Mouse (Mus musculus): ENCODE measurements at regions not wholly inside any gene's neighbourhood (a gene's known extent, or its start where the extent isn't known, plus 50 kb on each side); places are given as distances from the start of the nearest gene placed in this dataset.

DNA sequence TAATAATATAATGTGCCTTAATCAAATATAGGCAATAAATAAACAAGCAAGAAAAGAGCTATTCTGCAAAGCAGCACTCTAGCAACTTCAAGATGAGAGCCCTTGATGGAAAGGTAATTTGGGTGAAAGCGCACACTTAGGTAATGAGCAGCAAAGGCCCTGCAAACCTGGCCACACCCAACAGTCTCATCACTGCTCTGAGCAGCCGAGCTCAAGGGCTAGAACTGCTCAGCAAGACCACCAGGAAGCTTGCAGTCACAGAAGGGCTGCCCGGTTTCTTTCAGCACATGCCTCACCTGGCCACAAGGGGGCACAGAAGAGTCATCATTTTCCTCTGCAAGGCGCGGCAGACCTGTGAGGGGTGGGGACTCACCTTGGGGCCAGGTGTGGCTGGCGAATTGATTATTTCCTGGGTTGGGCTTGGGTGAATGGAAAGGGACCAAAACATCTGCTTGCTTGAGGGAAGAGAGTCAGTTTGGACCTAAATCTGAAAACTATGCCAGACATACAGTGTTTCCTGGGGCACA is 253.4 kb downstream of the Cbln1 start:
- DNase-seq (ENCODE audit: low spot score in 2 of 2), result peak in 1 of 2 experiments; percentile 27
- intact Hi-C loops (cut with DNase I), result loop anchor here (5.0 kb wide), 1 partner anchor 318 kb away; no protein-coding TSS in a partner anchor

GRCm38 (mm10) chr8:87214962-87215361 is 257.4 kb downstream of the Cbln1 start:
- DNase-seq (ENCODE audit: low spot score in 2 of 2), result no peak
- intact Hi-C loops (cut with DNase I), result loop anchor here (5.0 kb wide), 1 partner anchor 322 kb away; no protein-coding TSS in a partner anchor

- DNase-seq (ENCODE audit: low spot score in 2 of 2), result no peak
- intact Hi-C loops (cut with DNase I), result no loop called here
Observed at GRCm38 (mm10) chr8:87210546-87210945, 261.9 kb downstream of the Cbln1 start.

DNA sequence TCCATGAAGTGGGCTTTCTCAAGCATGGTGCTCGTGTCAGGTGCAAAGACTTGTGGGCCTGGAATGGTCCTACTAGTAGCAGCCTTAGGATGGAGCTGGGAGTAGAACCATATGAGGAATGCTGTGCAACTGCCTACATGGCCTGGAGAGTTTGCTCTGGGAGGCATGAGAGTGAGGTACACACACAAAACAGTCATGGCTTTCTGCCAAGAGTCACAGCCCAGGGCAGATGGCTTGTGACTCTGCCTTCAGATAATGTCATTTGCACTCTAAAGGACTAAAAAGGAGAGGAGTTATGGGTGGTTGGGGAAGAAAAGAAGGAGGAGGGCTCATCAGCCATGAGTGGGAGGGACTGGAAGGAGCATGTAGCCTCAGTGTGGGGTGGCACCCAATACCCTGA is 263.1 kb downstream of the Cbln1 start:
- DNase-seq (ENCODE audit: low spot score in 2 of 2), result no peak
- intact Hi-C loops (cut with DNase I), result no loop called here

DNA sequence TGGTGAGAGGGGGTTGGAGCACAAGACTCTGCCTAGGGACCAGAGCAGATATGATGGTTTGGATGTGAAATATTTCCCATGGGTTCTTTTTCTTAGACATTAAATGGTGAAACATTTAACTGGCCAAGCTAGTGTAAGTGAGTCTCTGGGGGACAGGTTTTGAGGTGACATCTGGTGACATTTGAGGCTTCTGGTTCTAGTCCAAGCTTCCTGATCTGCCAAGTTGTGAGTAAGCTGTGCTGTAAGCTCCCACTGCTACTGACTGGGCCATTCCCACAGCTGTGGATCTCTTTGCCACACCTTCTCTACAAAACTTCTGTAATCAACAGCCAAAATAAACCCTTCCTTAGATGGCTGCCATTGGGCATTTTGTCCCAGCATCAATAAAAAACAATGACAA is 264.4 kb downstream of the Cbln1 start:
- DNase-seq (ENCODE audit: low spot score in 2 of 2), result no peak
- intact Hi-C loops (cut with DNase I), result no loop called here

- intact Hi-C loops (cut with DNase I), result no loop called here
- no peak for DNase-seq (ENCODE audit: low spot score in 2 of 2)
Observed at GRCm38 (mm10) chr8:87202639-87203160, 269.7 kb downstream of the Cbln1 start.

DNA sequence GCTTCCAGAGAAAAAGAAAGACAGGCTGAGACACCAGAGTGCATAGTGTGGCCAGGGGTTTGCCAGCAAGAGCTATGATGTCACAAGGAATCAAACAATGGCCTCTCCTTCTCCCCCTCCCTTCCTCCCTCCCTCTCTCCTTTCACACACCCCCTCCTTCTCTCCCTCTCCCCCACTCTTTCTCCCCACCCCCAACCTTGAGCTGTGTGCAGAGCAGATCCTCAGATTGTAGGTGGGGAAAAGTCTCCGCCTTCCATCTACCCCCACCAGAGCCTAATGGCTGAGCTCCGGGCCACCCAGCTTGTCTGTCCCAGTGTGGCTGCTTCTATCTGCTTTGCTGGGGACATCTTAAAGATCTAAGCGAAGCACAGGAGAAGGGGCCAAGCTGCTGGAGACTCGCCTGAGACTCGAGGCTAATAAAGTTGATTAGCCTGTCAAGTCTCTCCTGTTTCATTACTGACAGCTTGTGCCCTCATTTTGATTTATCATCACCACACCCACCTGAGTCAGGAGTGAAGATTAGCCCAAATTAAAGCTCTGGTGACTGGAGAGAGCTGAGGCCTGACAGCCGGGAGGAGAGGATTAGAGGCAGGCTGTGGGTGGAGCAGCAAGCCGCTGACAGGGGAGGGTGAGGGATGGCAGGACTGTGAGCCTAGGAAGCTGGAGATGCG is 272.8 kb downstream of the Cbln1 start:
- intact Hi-C loops (cut with DNase I), result no loop called here

DNA sequence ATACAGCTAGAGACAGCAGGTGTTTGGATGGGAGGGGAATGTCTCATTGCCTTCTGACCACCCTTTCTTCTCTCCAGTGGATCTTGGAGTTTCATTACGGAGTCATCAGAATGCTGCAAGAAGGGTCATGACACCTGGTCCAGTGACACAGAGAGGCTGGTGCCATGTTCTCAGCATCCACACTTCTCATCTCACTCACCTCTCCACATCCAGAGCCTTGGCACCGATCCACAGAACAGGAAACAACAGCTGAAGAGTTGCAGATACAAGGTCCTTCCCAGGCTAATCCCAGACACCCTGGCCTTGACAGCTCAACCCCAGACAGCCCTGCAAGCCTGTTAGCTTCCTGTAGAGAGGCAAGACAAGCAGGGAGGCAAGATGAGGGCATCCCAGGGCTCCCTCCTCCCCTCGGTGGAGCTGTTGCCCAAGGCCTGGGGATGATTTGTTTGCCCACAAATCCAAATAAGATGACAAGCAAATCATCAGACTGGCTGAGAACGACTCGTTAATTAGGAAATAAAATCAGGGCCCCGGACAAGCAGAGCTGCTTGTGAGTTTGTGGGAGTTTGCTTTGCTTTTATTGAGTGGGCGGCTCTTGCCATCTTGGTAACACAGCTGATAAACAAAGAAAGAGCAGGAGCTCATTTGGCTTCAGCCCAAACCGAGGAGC is 274.4 kb downstream of the Cbln1 start:
- intact Hi-C loops (cut with DNase I), result no loop called here
- DNase-seq (ENCODE audit: low spot score in 2 of 2), result peak in 1 of 2 experiments; percentile 18

More for the DNA sequence above, 272.8 kb downstream of the Cbln1 start:
- DNase-seq (ENCODE audit: low spot score in 2 of 2), result no peak

- intact Hi-C loops (cut with DNase I), result no loop called here
- DNase-seq (ENCODE audit: low spot score in 2 of 2), result no peak
Observed at GRCm38 (mm10) chr8:87197000-87197399, 275.4 kb downstream of the Cbln1 start.

DNA sequence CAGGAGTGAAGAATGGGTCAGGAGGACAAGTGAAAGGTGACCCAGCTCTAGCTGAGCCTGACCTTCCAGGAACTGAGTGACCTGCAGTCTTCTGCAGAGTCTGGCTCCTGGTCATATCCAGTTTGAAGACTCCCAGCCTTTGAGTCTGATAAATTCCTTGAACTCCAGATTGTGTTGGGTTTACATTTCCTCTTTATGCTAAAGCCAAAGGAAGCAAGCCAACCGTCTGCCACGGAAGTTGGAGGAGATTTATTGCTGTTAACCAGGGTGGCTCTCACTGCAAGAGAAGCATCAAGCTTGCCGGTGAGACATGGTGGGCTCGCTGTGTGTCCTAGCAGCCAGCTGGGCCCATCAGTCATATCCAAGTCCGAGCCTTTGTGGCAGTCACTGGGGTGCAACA is 276.4 kb downstream of the Cbln1 start:
- intact Hi-C loops (cut with DNase I), result no loop called here
- no peak for DNase-seq (ENCODE audit: low spot score in 2 of 2)

- intact Hi-C loops (cut with DNase I), result no loop called here
- DNase-seq (ENCODE audit: low spot score in 2 of 2), result no peak
Observed at GRCm38 (mm10) chr8:87189791-87190385, 282.5 kb downstream of the Cbln1 start.

GRCm38 (mm10) chr8:87182888-87183287 is 289.5 kb downstream of the Cbln1 start:
- intact Hi-C loops (cut with DNase I), result no loop called here
- DNase-seq (ENCODE audit: low spot score in 2 of 2), result no peak

- intact Hi-C loops (cut with DNase I), result no loop called here
- no peak for DNase-seq (ENCODE audit: low spot score in 2 of 2)
Observed at GRCm38 (mm10) chr8:87178561-87178960, 293.5 kb upstream of the N4bp1 start.

GRCm38 (mm10) chr8:87177620-87178019 is 292.6 kb upstream of the N4bp1 start:
- intact Hi-C loops (cut with DNase I), result no loop called here

GRCm38 (mm10) chr8:87175097-87175496 is 290.0 kb upstream of the N4bp1 start:
- DNase-seq (ENCODE audit: low spot score in 2 of 2), result peak in 1 of 2 experiments; percentile 16
- intact Hi-C loops (cut with DNase I), result no loop called here

More at GRCm38 (mm10) chr8:87177620-87178019, 292.6 kb upstream of the N4bp1 start:
- no peak for DNase-seq (ENCODE audit: low spot score in 2 of 2)

- intact Hi-C loops (cut with DNase I), result no loop called here
- no peak for DNase-seq (ENCODE audit: low spot score in 2 of 2)
Observed at GRCm38 (mm10) chr8:87173720-87174119, 288.7 kb upstream of the N4bp1 start.

DNA sequence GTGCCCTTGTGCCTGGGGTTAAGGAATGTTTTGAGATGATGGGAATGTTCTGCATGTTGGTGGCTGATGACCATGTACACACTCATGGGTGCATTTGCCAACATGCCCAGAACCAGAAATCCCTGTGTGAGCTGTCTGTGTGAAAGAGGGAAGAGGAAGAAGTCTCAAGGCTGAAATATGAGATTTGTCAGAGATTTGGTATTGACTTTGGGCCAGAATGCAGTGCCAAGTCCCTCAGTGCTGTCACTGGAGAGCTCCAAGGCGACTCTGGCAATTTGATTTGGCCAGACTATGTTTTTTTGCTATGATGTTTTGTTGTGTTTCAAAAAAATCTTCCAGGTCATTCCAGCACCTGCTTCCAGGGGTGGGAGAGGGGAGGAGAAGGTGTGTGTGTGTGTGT is 281.7 kb upstream of the N4bp1 start:
- intact Hi-C loops (cut with DNase I), result no loop called here
- no peak for DNase-seq (ENCODE audit: low spot score in 2 of 2)

DNA sequence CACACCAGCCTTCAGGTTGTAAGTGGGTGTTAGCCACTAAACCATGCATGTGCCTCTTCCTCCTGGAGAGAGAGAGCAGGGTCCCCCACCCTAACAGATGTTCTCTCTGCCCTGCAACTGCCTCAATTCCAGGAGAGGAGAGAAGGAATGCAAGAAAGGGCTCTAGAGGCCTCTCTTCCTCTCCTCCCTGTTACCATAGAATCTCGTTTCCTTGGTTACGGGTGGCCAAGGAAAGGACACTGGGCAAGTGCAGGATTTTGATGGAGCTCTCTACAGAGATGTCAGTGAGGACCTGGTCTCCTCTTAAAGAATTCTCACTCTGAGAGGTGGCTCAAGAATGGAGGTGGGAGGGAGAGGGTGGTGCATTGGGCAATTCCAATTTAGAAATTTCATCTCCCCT is 275.4 kb upstream of the N4bp1 start:
- no peak for DNase-seq (ENCODE audit: low spot score in 2 of 2)
- intact Hi-C loops (cut with DNase I), result no loop called here

GRCm38 (mm10) chr8:87158322-87158721 is 273.3 kb upstream of the N4bp1 start:
- intact Hi-C loops (cut with DNase I), result no loop called here
- peak in 1 of 2 experiments; percentile 38 for DNase-seq (ENCODE audit: low spot score in 2 of 2)

GRCm38 (mm10) chr8:87155819-87156425 is 270.9 kb upstream of the N4bp1 start:
- DNase-seq (ENCODE audit: low spot score in 2 of 2), result no peak
- intact Hi-C loops (cut with DNase I), result no loop called here

All from left cerebral cortex, postnatal 14 days (tissue).